Mouse (Mus musculus) kidney, adult 2 months (tissue): ENCODE measurements around the gene Prss23.

Experiments
- CTCF ChIP-seq: fragments of 200-500 bp; conservative IDR thresholded peaks from 2 replicates; pipeline ENCODE4 v1.5.1; 2011; ENCODE audit warnings: low read depth, mild to moderate bottlenecking, control low read depth, low read length, moderate library complexity, mixed read lengths; ENCODE audit not compliant: insufficient read depth, insufficient read length
- POLR2A ChIP-seq: fragments of 200-500 bp; IDR thresholded peaks from one replicate; pipeline ENCODE4 v1.6.1; 2011; ENCODE audit warnings: low read depth, low read length, control low read depth

- no peak for TF ChIP-seq CTCF
- no peak for TF ChIP-seq POLR2A
Measured at GRCm38 (mm10) chr7:89564569-89564968, 37.6 kb upstream of the Prss23 start.
